Mouse (Mus musculus) C2C12 (cell line): Measurements from ENCODE around the gene Mogat2. TPM values are rescaled to one million over a fixed set of nuclear protein-coding genes. Genes with fewer than 3 reads are reported as not detected.

ENCODE experiments used
- H3K27me3 ChIP-seq: one replicate; pipeline ENCODE4 v1.6.1; 2011; ENCODE audit not compliant: control insufficient read depth, insufficient read depth, insufficient read length
- H3K36me3 ChIP-seq: one replicate; pipeline ENCODE4 v1.6.1; 2011; ENCODE audit not compliant: control insufficient read depth, insufficient read depth
- H3K4me3 ChIP-seq: one replicate; pipeline ENCODE4 v1.5.1; 2011; ENCODE audit warnings: mild to moderate bottlenecking, control low read depth; ENCODE audit not compliant: poor library complexity, insufficient read depth, severe bottlenecking
- H3K79me2 ChIP-seq: one replicate; pipeline ENCODE4 v1.6.1; 2011; ENCODE audit not compliant: control insufficient read depth, insufficient read depth
- H3K79me3 ChIP-seq: one replicate; pipeline ENCODE4 v1.6.1; 2011; ENCODE audit warnings: low read depth, control low read depth
- H3ac ChIP-seq: one replicate; pipeline ENCODE3; 2011; ENCODE audit warnings: low read depth; ENCODE audit not compliant: control insufficient read depth, insufficient read length
- CEBPB ChIP-seq: IDR thresholded peaks from one replicate; pipeline ENCODE4 v1.6.1; 2011; ENCODE audit warnings: low read depth, mild to moderate bottlenecking, control low read depth, moderate library complexity
- CTCF ChIP-seq: IDR thresholded peaks from one replicate; pipeline ENCODE4 v1.5.1; 2011; ENCODE audit not compliant: control insufficient read depth, insufficient read depth, insufficient read length
- FOSL1 ChIP-seq: IDR thresholded peaks from one replicate; pipeline ENCODE4 v1.8.0; 2011; ENCODE audit warnings: mild to moderate bottlenecking, low read length; ENCODE audit not compliant: poor library complexity, insufficient read depth, severe bottlenecking
- MAX ChIP-seq: IDR thresholded peaks from one replicate; pipeline ENCODE4 v1.6.1; 2011; ENCODE audit warnings: mild to moderate bottlenecking, control low read depth
- MYOD1 ChIP-seq: IDR thresholded peaks from one replicate; pipeline ENCODE4 v1.6.1; 2011; ENCODE audit warnings: low read depth; ENCODE audit not compliant: control insufficient read depth, insufficient read length
- MYOG ChIP-seq: IDR thresholded peaks from one replicate; pipeline ENCODE4 v1.6.1; 2011; ENCODE audit not compliant: control insufficient read depth, insufficient read length; ENCODE audit errors: extremely low read depth
- USF1 ChIP-seq: IDR thresholded peaks from one replicate; pipeline ENCODE4 v1.6.1; 2011; ENCODE audit warnings: low read depth, mild to moderate bottlenecking, control low read depth, moderate library complexity
- polyA plus RNA-seq: library from polyadenylated mRNA; unstranded; fragments of >200 nt; fragmentation: generic; extraction: Trizol; gene quantifications from one replicate; pipeline ENCODE4 v1.2.1, GENCODE M21; 2012; ENCODE audit warnings: missing spikeins

The Mogat2 gene
- polyA plus RNA-seq, 1 experiment, result 0.77 TPM

GRCm38 (mm10) chr7:99174006-99174405 lies 64.4 kb downstream of the Mogat2 start:
- Histone ChIP-seq H3ac (no peak overlapping the region), H3K36me3 (no peaks in the 10 kb centered on the region), H3K79me2 (no peaks in the 10 kb centered on the region), H3K27me3 (no peaks in the 10 kb centered on the region), H3K79me3 (no peaks in the 10 kb centered on the region), H3K4me3 (no peak overlapping the region)
- TF ChIP-seq MYOG (no peak), USF1 (no peak), MYOD1 (no peak)

GRCm38 (mm10) chr7:99172898-99173297 lies 65.5 kb downstream of the Mogat2 start:
- H3K79me2 ChIP-seq, result no peaks in the 10 kb centered on the region
- H3K4me3 ChIP-seq, result no peak overlapping the region
- H3ac ChIP-seq, result no peak overlapping the region
- TF ChIP-seq USF1 (no peak), MAX (no peak), FOSL1 (no peak), CTCF (no peak), CEBPB (no peak), MYOG (no peak), MYOD1 (no peak)
- H3K27me3 ChIP-seq, result no peaks in the 10 kb centered on the region
- H3K79me3 ChIP-seq, result no peaks in the 10 kb centered on the region
- no peaks in the 10 kb centered on the region for H3K36me3 ChIP-seq

- H3K4me3 ChIP-seq, result no peak overlapping the region
- H3K79me2 ChIP-seq, result no peaks in the 10 kb centered on the region
- H3K27me3 ChIP-seq, result no peaks in the 10 kb centered on the region
- H3K79me3 ChIP-seq, result no peaks in the 10 kb centered on the region
- no peaks in the 10 kb centered on the region for H3K36me3 ChIP-seq
- TF ChIP-seq USF1 (no peak), MYOG (no peak), CTCF (no peak), FOSL1 (no peak), MYOD1 (no peak), MAX (no peak), CEBPB (no peak)
- no peak overlapping the region for H3ac ChIP-seq
Measured at GRCm38 (mm10) chr7:99171730-99172463, 66.5 kb downstream of the Mogat2 start.

- no peaks in the 10 kb centered on the region for H3K36me3 ChIP-seq
- H3K79me2 ChIP-seq, result no peaks in the 10 kb centered on the region
- no peak overlapping the region for H3K4me3 ChIP-seq
- no peaks in the 10 kb centered on the region for H3K27me3 ChIP-seq
- TF ChIP-seq MYOD1, result no peak
- no peaks in the 10 kb centered on the region for H3K79me3 ChIP-seq
- H3ac ChIP-seq, result no peak overlapping the region
Measured at GRCm38 (mm10) chr7:99170519-99170918, 67.9 kb downstream of the Mogat2 start.

- no peak for TF ChIP-seq CEBPB
- H3K27me3 ChIP-seq, result no peaks in the 10 kb centered on the region
Measured at GRCm38 (mm10) chr7:99169717-99170403, 68.6 kb downstream of the Mogat2 start.

More at GRCm38 (mm10) chr7:99169717-99170403, 68.6 kb downstream of the Mogat2 start:
- no peak overlapping the region for H3ac ChIP-seq
- no peaks in the 10 kb centered on the region for H3K79me3 ChIP-seq
- H3K79me2 ChIP-seq, result no peaks in the 10 kb centered on the region
- H3K4me3 ChIP-seq, result no peak overlapping the region
- no peaks in the 10 kb centered on the region for H3K36me3 ChIP-seq

Other genes with a start within 250 kb of the Mogat2 start
- gene Uvrag, start 97.5 kb downstream of the Mogat2 start, polyA plus RNA-seq, result 9.0 TPM
- gene Dgat2, start 55.9 kb downstream of the Mogat2 start, polyA plus RNA-seq, result 3.0 TPM
- gene Map6, start 28.8 kb upstream of the Mogat2 start, polyA plus RNA-seq, result 39.2 TPM
- gene Serpinh1, start 114.6 kb upstream of the Mogat2 start, polyA plus RNA-seq, result 1,202 TPM
- gene Gdpd5, start 142.8 kb upstream of the Mogat2 start, polyA plus RNA-seq, result 3.6 TPM
- not detected for gene Klhl35, start 227.4 kb upstream of the Mogat2 start, polyA plus RNA-seq
- 2,967 TPM for gene Rps3, start 245.1 kb upstream of the Mogat2 start, polyA plus RNA-seq